Mouse (Mus musculus): ENCODE measurements around the gene Sorl1.
A peak's percentile ranks its signal among the peaks of the same experiment; 100 is the strongest.

Gene Sorl1

DNA sequence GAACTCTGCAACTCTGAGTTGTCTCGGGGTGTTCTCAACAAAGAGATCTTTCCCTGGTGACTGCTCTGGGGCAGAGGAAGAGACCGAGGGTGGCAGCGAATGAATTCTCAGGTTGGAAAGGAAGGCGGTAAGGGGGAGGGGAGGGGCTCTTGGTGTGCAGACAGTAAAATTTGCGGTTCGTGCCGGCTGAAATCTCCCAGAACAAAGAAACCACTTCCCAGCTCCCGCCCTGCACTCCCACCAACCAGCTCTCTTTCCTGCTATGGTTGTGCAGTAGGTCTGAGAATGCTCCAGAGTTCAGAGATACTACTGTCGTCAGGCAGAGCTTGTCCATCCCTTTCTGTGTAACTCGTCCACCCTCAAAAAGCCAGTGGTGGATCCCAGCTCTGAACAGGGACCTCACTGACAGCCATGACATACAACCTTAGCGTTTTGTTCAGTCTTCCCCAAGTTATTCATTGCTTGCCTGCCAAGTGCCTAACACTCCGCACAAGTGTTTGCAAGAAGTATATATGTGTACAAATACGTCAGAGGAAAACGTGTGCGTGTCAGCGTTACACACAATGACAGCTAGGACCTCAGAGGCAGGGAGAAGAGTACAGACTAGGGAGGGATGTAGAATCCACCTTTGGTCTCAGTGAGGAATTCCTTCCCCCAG is 172.5 kb downstream of the Sorl1 start:
- no peak for DNase-seq

DNA sequence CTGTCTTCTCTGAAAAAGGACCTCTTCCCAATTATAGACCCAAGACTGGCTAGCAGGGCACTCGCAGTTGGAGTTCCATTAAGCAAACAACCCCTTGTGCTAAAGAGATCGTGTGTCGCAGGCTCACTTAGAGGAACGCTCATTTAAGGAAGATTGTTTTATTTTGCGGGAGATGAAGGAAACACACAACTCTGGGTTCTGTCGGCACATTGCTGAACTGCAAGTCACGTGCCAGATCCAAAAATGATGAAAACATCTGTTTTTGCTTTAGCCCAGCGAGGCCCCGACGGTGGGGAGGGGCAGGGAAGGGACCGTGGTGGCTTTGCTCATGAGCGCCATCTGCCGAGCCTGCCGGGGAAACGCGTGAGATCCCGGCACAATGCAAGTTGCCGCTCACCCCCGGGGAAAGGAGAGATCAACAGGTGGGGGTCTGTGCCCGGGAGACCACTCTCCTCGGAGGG is 173.1 kb downstream of the Sorl1 start:
- DNase-seq = peak; percentile 92 to 94

DNA sequence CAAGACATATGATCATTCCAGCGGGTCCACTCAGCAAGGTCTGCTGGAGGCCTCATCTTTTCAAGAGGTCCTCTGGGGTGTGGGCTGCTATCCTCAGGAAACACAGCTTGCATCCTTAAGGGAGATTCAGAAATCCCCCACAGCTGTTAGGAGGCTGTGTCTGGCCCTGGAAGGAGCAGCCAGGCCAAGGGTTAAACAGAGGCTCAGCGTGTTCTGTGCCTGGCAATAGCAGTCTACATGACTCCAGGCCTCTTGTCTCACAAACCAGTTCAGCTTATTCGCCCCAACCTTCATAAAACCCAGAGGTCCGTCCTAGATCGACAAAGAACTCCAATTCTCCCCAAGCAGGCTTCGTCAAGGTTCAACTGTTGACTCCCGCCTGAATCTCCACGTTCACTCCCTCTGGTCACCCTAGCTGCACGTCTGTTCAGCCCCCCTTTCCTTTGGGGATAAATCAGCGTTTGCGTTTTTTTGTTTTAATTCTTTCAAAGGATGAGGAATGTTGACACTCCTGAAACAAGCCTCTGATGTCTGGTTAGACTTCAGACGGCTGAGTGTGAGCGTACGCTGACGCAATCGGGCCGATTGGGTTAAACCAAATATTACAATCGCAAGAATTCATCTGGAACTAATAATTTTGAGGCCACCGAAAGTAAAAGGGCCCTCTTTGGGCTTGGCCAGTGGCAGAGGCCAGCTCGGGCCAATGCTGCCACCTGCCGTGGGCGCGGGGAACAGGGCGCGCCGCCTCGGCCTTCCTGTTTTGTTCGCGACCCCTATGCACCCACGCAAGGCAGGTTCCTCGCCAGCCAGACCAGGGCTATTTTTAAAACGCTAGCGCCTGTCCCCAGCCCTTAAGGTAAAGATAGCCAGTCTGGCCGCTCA is 173.7 kb downstream of the Sorl1 start:
- peak; percentile 93 to 95 for DNase-seq

DNA sequence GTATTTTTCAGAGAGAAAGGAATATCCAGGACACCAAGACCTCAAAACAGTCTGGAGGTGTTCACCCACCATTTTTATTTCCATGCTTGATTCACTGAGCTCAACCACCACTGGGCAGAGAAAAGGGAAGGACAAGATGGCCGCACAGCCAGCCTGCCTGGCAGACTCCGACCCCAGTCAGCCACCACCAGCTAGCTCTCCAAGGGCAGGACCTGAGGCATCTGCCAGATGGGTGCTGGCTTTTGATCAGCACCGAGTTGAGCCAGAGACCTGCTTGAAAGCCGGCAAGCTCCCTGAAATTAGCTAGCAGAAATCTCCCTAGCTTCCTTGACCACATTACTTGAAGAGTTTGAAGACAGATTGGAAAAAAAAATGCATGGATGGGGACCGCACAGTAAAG is 174.6 kb downstream of the Sorl1 start:
- no peak for DNase-seq

DNA sequence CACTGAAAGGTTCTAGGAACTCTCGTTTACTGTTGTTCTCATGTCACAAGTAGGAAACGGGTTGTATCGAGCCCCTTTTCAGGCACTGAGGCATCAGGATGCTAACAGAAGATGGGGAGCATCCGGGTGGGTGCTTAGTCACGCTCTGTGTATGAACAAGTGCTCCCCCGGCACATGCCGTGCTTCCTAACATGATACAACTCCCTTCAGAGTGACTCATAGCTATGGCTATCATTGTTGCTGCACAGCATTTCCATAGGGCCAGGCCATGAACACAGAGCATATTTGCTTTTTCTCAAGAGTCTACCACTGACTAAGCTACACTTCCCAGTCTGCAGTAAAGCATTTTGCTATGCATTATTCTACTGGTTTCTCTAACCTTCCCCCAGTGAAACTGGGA is 179.1 kb downstream of the Sorl1 start:
- no peak for DNase-seq

DNA sequence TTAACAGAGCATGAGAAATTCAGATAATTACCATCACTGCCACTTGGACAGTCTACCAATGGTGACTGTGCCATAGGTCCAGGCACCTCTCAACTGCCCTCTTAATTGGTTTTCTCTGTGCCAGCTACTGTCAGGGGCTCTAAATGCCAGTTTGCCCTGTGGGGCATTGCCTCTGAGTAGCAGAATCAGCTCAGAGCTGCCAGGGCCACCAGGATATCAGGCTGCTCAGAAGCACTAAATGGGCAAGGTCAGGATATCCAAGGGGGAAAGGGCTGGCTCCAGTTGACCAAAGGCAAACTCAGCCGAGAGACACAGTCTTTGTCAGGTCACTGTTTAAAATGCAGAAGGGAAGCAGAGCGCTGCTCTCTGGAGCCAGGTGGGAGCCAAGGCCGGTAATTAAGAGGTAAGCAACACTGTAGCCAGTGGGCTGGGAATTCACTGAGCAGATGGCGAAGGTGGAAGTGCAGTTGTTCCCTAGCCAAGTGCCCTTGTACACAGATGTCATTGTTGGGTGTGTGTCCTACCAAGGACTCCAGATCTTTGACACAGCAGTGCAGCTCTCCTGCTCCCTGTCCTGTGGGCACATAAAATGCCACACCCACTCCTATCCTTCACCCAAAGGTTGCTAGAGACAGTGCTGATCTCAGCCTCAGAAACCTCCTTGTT is 181.0 kb downstream of the Sorl1 start:
- DNase-seq = no peak

DNA sequence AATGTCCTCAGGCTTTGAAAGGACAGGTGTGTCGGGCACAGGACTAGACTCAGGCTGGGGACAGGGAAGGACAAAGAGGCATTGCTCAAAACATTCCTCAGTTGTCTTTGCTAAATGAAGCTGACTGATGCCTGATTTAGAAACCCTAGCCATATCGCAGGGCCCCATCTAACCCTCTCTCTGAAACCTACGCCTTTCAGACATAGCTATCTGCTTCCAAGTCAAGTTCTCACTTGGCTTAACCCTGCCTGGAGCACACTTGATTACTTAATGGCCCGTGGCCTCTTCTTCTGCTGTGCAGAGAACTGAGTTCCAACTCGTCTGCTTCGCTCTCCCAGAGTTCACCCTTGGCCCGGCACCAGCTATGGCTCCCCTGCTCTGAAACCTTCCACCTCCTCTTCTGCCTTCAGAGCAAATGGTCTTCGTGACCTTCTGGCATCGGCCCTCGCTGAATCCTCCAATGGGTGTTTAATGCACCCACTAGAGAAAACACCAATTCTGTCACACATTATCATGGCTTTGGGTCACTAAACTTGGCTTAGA is 183.7 kb downstream of the Sorl1 start:
- no peak for DNase-seq

DNA sequence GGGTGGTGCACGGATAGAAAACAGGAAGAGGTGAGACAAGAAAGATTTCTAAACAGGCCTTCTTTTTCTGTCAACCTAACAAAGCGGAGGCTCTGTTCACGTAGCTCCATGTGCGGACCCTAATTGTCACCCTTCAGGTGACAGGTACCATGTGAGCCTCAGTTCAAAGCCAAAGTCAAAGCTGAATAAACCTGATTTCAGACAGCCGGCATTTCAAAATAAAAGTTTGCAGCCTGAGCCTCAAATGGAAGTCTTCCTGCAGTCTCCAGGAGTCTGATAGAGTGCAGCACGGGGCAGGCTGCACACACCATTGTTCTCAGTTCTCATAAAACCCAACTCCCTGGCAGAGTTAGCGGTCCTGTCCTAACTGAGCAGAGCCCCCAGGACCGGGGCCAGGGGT is 185.6 kb downstream of the Sorl1 start:
- peak in 1 of 2 experiments; percentile 40 for DNase-seq

DNA sequence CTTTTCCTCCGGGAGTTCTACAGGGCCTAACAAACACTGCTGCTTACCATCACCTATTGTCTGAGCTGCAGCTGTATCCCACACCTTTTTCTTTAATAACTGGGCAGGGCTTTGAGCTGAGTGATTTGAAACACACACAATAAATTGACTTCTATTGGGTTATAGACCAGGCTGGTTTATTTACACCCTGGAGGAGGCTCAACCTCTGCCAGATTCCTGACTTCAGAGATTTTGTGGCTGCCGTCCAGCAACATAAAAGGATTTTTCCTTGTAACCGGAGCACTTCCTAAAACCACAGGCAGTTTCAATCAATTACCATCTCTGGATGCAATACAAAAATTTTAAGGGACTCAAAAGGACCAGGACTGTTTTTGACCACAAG is 186.1 kb downstream of the Sorl1 start:
- peak; percentile 73 to 78 for DNase-seq

DNA sequence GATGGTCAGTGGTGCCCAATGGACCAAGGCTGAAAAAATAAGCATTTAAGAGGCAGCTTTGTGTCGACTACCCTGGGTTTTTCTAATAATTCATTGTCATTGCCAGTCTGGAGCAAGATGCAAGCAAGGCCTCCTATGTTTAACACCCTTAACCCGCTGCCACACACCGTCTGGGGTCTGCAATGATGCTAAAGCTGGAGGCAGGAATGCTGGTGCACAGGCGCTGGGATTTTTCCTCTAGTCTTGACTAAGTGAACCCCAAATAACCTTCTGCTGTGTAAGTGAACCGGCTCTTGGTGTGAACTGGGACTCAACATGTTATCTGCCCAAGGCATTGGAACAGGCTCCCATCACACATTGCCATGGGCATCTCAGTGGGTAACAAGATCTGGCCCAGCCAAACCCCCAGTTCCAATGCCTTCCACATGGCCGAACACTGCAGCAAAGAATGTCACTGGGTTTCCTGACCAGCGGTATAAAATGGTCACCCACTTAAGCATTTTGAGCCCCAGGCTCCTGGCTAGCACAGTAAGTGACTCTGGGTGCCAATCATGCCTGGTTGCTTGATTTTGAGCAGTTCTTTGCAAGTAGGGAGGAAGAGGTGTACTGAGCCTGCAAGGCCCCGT is 186.6 kb downstream of the Sorl1 start:
- DNase-seq = peak in 1 of 2 experiments; percentile 26

DNA sequence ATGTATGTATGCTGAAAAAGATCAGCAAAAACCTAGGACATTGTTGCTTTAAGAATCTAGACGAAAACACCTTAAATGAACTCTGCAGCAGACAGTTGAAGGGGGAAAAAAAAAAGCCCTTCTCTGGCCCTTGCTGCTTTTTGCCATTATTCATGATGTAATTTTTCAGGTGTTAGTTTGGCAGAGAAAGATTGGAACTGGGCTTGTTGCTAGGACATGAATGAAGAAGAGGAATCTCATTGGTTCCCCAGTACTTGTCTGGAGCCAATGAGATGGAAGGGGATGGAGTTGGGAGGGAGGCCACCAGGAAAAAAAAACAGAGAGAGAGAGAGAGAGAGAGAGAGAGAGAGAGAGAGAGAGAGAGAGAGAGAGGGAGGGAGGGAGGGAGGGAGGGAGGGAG is 187.5 kb downstream of the Sorl1 start:
- DNase-seq = no peak

DNA sequence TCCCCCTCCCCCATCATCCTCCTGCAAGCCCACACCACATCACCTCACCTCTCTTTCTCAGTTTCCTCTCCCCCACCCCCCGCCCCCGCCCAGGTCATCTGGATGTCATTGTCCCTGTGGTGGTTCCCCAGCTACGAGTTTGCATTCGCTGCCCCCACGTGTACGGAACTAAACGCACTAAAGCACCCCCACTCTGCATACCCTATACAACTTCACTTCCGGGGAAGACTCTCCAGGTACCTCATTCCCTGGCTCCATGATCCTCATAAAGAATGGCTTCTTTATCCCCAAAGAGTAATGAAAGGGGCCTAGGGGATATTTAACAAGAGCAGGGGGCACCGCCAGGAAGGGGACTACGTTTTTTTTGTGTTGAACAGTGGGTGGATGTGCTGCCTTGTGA is 188.1 kb downstream of the Sorl1 start:
- no peak for DNase-seq

DNA sequence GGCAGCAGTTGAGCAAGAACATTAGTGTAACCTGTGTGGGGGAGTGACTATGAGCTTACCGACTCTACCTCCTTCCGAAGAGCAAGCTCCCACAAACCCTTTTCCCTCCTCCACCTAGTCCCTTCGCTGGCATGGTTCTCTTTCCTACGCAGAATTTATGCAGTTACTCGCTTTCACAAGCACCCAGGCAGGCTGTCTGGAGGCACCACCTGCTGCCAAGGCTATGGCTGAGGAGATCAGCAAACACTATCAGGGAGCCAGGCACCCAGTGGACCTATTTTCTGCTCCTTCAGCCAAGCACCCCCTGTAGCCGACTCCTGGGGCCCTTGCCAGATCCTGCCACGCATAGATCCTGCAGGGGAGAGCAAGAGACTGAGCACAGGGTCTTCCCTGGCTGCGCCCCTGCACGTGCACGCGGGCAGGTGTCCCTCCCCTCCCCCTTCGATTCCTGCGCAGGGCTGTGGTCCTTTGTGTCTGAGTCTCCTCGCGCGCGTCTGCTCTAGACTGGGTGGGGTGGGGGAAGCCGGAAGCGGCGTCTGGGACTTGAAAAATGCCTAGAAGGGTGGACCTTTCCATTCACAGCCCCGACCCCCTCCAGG is 188.6 kb downstream of the Sorl1 start:
- peak; percentile 70 to 79 for DNase-seq

DNA sequence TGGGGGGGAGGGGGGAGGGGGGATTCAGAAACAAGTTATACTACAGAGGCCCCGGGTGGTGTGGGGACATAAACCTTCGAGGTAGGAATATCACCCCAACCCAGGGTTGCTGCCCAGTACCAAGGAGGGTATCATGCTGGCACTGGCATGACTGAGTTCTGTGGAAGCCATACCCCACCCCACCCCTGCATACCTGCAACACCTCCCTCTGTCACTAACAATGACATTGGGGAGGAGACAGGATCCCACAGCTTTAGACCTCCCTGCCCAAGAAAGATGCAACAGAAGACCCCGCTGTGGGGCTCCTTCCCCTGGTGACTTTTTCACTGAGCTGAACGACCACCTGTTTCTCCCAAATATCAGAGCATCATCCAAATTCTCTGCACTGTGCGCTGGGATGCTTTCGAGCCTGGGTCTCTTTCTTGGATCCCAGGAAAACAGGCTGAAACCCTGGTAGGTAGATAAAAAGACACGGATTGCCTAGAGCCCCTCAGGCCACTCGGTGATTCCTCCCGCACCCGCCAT is 189.2 kb downstream of the Sorl1 start:
- DNase-seq = no peak

DNA sequence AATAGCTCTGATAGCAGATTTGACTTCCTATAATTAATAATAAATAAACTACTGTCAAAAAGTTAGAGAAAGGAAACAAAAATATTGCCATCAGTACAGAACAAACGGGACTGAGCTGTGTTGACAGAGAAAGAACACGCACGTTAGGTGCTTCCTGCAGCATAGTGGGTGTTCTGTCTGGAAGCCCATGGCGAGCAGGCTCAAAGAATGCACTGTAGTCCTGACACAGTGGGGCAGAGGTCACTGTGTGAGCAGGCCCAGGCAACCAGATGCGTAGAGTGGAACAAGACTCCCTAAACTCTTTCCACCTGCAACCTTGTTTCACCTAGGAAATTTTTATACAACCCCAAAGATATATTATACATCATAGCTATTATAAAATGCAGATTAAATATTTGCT is 194.1 kb downstream of the Sorl1 start:
- no peak for DNase-seq

DNA sequence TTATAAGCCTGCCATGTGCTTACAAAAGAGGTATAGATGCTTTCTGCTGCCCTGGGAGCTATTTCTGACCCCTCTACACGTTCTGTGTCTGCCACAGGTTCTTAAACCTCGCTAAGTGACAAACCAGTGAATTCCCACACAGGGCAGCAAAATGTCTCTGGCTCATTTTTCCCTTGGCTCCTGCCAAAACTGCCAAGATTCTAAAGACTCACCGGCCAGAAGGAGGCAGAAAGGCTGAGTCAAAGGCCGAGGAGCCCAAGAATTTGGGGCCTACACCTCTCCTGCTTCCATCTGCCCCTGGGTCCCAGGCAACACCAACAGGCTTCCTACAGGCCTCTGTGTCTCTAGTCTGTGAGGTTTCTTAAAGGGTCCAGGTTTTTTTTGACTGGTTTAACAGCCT is 198.4 kb downstream of the Sorl1 start:
- no peak for DNase-seq

DNA sequence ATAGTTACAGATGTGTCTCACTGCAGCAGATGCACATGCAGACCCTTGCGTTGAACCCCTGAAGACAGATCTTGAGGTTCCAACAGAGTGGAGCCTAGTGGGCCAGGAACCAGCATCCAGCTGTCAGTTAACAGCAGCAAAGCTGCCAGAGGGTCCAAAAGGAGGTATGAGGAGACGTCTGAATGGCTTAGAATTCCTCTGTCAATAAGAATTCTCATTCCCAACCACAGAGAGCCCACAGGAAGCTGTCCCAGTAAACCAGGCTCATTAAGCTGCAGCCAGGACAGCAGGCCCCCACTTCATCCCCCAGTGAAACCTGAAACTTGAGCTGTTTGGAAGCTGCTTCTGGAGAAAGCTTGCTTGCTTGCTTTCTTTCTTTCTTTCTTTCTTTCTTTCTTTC is 200.0 kb downstream of the Sorl1 start:
- DNase-seq = peak in 1 of 2 experiments; percentile 26

DNA sequence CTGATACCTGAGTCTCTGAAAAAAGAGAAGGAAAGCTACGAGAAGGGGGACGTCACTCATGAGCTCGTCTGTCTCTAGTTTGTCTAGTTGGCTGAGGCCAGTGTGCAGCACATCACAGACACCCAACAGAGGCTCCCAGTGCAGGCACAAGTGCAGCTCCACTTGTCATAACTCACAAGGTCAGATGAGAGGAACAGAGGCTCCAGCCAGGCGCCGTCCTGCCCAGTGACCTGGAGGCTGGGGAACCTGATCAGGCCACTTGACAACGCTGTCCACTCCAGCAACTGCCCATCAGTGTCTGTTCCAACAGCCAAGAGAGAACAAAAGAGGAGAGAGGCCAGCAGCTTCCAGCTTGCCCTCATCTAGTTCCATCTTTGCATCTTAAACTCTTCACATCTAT is 201.7 kb downstream of the Sorl1 start:
- no peak for DNase-seq

DNA sequence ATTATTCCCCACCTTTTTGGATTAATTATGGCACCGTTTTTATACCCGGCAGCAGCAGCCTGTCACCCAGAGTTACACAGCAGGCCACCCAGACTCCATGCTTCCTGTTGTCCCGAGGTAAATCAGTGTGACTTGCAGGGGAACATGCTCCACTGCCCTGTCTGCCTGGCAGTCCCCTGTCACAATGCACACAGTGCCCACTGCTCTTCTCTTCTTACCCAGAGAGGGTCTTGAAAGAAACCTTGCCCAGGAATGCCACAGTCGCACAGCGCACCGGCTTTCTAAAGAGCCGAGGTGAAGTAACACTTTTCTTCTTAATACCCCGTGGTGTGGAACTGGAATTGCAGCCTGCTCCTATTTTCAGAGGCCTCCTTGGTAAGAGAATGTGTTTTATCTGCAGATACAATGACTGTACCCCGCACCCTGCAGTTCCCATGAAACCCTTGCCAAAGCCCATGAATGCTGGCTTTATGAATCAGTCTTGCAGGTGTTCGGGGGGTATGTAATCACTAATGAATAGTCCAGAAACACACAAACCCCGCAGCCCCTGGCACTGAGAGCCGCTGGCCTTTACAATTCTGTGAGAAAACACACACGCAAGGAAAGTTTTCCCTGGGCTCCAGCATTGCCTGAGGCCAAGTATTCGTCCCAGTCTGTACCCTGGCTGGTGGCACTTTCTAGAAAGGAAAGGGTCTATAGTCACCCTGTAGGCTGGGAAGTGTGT is 205.3 kb downstream of the Sorl1 start:
- DNase-seq = no peak

DNA sequence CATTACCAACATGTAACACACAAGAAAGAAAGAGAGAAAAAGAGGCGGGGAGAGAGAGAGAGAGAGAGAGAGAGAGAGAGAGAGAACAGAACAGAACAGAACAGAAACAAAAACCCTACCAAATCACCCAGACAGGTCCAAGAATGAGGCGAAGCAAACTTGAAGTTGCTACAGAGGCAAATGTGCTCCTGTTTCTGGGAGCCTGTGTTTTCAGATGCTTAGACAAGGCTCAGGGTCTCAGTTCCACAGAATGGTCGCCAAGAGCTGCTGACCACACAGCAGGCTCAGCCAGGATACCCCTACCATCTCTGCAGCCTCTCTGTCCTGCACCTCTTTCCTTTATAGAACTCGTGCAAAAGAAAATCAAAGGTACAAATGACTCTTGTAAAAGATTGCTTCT is 205.9 kb downstream of the Sorl1 start:
- no peak for DNase-seq

DNA sequence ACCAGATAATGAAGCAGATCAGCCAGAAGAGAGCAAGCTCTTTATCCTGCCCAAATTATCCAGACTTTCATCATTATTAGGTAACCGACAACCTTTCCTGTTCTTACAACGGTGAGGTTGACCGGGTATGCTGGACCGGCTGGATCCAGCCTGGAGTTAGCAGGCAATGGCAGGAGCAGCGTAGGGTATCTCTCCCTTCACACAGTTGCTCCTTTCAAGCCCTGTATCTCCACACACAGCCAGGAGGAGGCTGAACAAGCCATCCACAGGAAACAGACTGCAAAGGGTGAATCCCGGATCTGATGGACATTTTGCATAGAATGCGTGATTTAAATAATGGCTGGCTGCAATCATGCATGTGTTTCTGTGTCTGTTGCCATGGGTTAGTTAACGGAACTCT is 208.5 kb downstream of the Sorl1 start:
- no peak for DNase-seq

Data from kidney, postnatal 4 days (tissue).